Mouse (Mus musculus) midbrain, embryonic 13.5 days (tissue): ENCODE results near the gene Gm5934. TPM values are rescaled to one million over a fixed set of nuclear protein-coding genes. Genes with fewer than 3 reads are reported as not detected.
"Not testable (repeated sequence)": the region's sequence is repeated elsewhere in the genome, so short reads cannot be mapped to it uniquely, and the experiment has no call there.

ENCODE experiments used
- ATAC-seq: fragments of 200-750 bp; cut with Nextera tagmentation; 2 replicates; pipeline ENCODE4 v1.8.0; 2017; ENCODE audit warnings: mild to moderate bottlenecking, moderate TSS enrichment, moderate library complexity
- H3K27ac ChIP-seq: fragments of 300-500 bp; sonication (generic); 2 replicates; pipeline ENCODE4 v1.5.1; 2015; ENCODE audit warnings: inconsistent platforms, mild to moderate bottlenecking, moderate library complexity
- H3K27me3 ChIP-seq: fragments of 300-500 bp; sonication (generic); 2 replicates; pipeline ENCODE4 v1.6.1; 2015; ENCODE audit warnings: mild to moderate bottlenecking, inconsistent platforms
- H3K36me3 ChIP-seq: fragments of 300-500 bp; sonication (generic); 2 replicates; pipeline ENCODE4 v1.6.1; 2015; ENCODE audit warnings: mild to moderate bottlenecking, inconsistent platforms
- H3K4me1 ChIP-seq: fragments of 300-500 bp; sonication (generic); replicated peaks from 2 replicates; pipeline ENCODE4 v1.6.1; 2015; ENCODE audit warnings: inconsistent platforms
- H3K4me2 ChIP-seq: fragments of 300-500 bp; sonication (generic); replicated peaks from 2 replicates; pipeline ENCODE4 v1.6.1; 2015; ENCODE audit warnings: moderate library complexity, mild to moderate bottlenecking, inconsistent platforms
- H3K4me3 ChIP-seq: fragments of 300-500 bp; sonication (generic); replicated peaks from 2 replicates; pipeline ENCODE4 v1.5.1; 2015; ENCODE audit warnings: mild to moderate bottlenecking, inconsistent platforms
- H3K9ac ChIP-seq: fragments of 300-500 bp; sonication (generic); replicated peaks from 2 replicates; pipeline ENCODE4 v1.6.1; 2015; ENCODE audit warnings: mild to moderate bottlenecking, inconsistent platforms
- H3K9me3 ChIP-seq: fragments of 300-500 bp; sonication (generic); 2 replicates; pipeline ENCODE4 v1.6.1; 2016; ENCODE audit warnings: mild to moderate bottlenecking, inconsistent platforms
- WGBS: fragments of 180-500 bp; shearing (Covaris S2); methylation state at CpG from one replicate; pipeline ENCODE4 v1.1.7; 2015; 5-methylcytosine and 5-hydroxymethylcytosine counted together
- polyA plus RNA-seq: library from polyadenylated mRNA; unstranded; fragments of >200 nt; fragmentation: Nextera tagmentation; extraction: Ambion mirVana; gene quantifications from 2 replicates; pipeline ENCODE4 v1.2.1, GENCODE M21; 2015

Gm5934 gene
- not detected in 2 replicates for polyA plus RNA-seq

- H3K27ac ChIP-seq, H3K27me3 ChIP-seq, ATAC-seq, H3K4me1 ChIP-seq, H3K4me2 ChIP-seq, H3K9me3 ChIP-seq, H3K4me3 ChIP-seq, H3K36me3 ChIP-seq, H3K9ac ChIP-seq: not testable (repeated sequence)
- WGBS: 81% methylated on average over 5 of the region's 5 CpGs
Observed at GRCm38 (mm10) chrX:24500660-24501059, at the start of gene Gm5934. Gene Gm5934 (minus strand): TSS chrX:24500760.

Other genes starting within 250 kb of the Gm5934 start
- gene Gm4297, start 74.1 kb upstream of the Gm5934 start, polyA plus RNA-seq: not detected in 2 replicates